Mouse (Mus musculus) limb, embryonic 14.5 days (tissue): ENCODE results near the gene Oser1. TPM values are rescaled to one million over a fixed set of nuclear protein-coding genes. Genes with fewer than 3 reads are reported as not detected.

Source experiments
- ATAC-seq: fragments of 200-750 bp; cut with Nextera tagmentation; 2 replicates; pipeline ENCODE4 v1.8.0; 2017; ENCODE audit warnings: low read depth, moderate number of reproducible peaks, moderate TSS enrichment; ENCODE audit not compliant: low FRiP score
- DNase-seq: peaks from one replicate; pipeline ENCODE4 v3.0.0-alpha.2; 2015; ENCODE audit warnings: low spot score
- H3K27ac ChIP-seq: fragments of 300-500 bp; sonication (generic); replicated peaks from 2 replicates; pipeline ENCODE4 v1.5.1; 2014; ENCODE audit warnings: low read depth, mild to moderate bottlenecking, low read length, moderate library complexity, mixed read lengths
- H3K27me3 ChIP-seq: fragments of 300-500 bp; sonication (generic); 2 replicates; pipeline ENCODE4 v1.6.1; 2014; ENCODE audit warnings: low read length, mixed read lengths; ENCODE audit not compliant: control insufficient read depth, insufficient read depth
- H3K36me3 ChIP-seq: fragments of 300-500 bp; sonication (generic); 2 replicates; pipeline ENCODE4 v1.6.1; 2014; ENCODE audit warnings: mild to moderate bottlenecking, low read length, moderate library complexity, mixed read lengths; ENCODE audit not compliant: control insufficient read depth, insufficient read depth
- H3K4me1 ChIP-seq: fragments of 300-500 bp; sonication (generic); 2 replicates; pipeline ENCODE4 v1.6.1; 2014; ENCODE audit warnings: antibody characterized with exemption, low read length, mixed read lengths; ENCODE audit not compliant: control insufficient read depth, insufficient read depth
- H3K4me2 ChIP-seq: fragments of 300-500 bp; sonication (generic); replicated peaks from 2 replicates; pipeline ENCODE4 v1.6.1; 2014; ENCODE audit warnings: low read depth, mild to moderate bottlenecking, low read length, moderate library complexity; ENCODE audit not compliant: severe bottlenecking
- H3K4me3 ChIP-seq: fragments of 300-500 bp; sonication (generic); replicated peaks from 2 replicates; pipeline ENCODE4 v1.5.1; 2014; ENCODE audit warnings: low read length
- H3K9ac ChIP-seq: fragments of 300-500 bp; sonication (generic); 2 replicates; pipeline ENCODE4 v1.6.1; 2014; ENCODE audit warnings: mild to moderate bottlenecking, low read depth, low read length, moderate library complexity; ENCODE audit not compliant: severe bottlenecking
- H3K9me3 ChIP-seq: fragments of 300-500 bp; sonication (generic); 2 replicates; pipeline ENCODE4 v1.6.1; 2016; ENCODE audit warnings: low read length; ENCODE audit not compliant: control insufficient read depth
- POLR2A ChIP-seq: fragments of 200-500 bp; IDR thresholded peaks from 2 replicates; pipeline ENCODE4 v1.8.0; 2012; ENCODE audit warnings: inconsistent platforms, mild to moderate bottlenecking, moderate library complexity, borderline replicate concordance; ENCODE audit not compliant: insufficient read depth, insufficient read length; ENCODE audit errors: extremely low read depth
- WGBS: fragments of 180-500 bp; shearing (Covaris S2); extraction: QIAGEN DNeasy Blood & Tissue Kit; methylation state at CpG from one replicate; pipeline ENCODE4 v1.1.7; 2014; 5-methylcytosine and 5-hydroxymethylcytosine counted together
- polyA plus RNA-seq, 2 experiments: library from polyadenylated mRNA; depleted of rRNA in 1 of 2; stranded (reverse) in 1 of 2; unstranded in 1 of 2; fragments of >200 nt; fragmentation: Nextera tagmentation in 1 of 2; extraction: Ambion mirVana in 1 of 2; gene quantifications; 2 replicates each; pipeline versions ENCODE4 v1.2.1 to v1.2.3; 2012 to 2014

Oser1 gene
- polyA plus RNA-seq, 2 experiments: 33.8 to 85.8 TPM

GRCm38 (mm10) chr2:163372627-163373026 lies 51.9 kb downstream of the Oser1 start:
- Histone ChIP-seq H3K27me3 (peaks cover 25% of the 10 kb centered on the region), H3K9ac (no peak overlapping the region), H3K9me3 (no peaks in the 10 kb centered on the region), H3K4me1 (no peaks in the 10 kb centered on the region; the same call in 1 of the 2 replicates), H3K4me3 (no peak overlapping the region), H3K4me2 (no peak overlapping the region), H3K27ac (no peak overlapping the region), H3K36me3 (no peaks in the 10 kb centered on the region)
- no peak for TF ChIP-seq POLR2A
- 79% methylated on average over 1 of the region's 1 CpGs for WGBS
- ATAC-seq: no peak
- no peak for DNase-seq

- ATAC-seq (no peak), DNase-seq (no peak)
- Histone ChIP-seq H3K4me2 (no peak overlapping the region), H3K4me1 (no peaks in the 10 kb centered on the region; the same call in 1 of the 2 replicates), H3K9me3 (no peaks in the 10 kb centered on the region), H3K4me3 (no peak overlapping the region), H3K36me3 (no peaks in the 10 kb centered on the region), H3K27me3 (peaks cover 8% of the 10 kb centered on the region), H3K27ac (no peak overlapping the region), H3K9ac (no peak overlapping the region)
- no peak for TF ChIP-seq POLR2A
- WGBS: 38% methylated on average over 4 of the region's 4 CpGs
These were observed 54.3 kb downstream of the Oser1 start for GRCm38 (mm10) chr2:163370175-163370574.

- no peak for ATAC-seq
- 75% methylated on average over 18 of the region's 18 CpGs for WGBS
- Histone ChIP-seq H3K4me3 (no peak overlapping the region), H3K27ac (no peak overlapping the region), H3K4me1 (no peaks in the 10 kb centered on the region), H3K9me3 (no peaks in the 10 kb centered on the region), H3K9ac (no peak overlapping the region), H3K36me3 (no peaks in the 10 kb centered on the region), H3K4me2 (no peak overlapping the region), H3K27me3 (no peaks in the 10 kb centered on the region)
- no peak for DNase-seq
- TF ChIP-seq POLR2A: no peak
These were observed 59.5 kb downstream of the Oser1 start for GRCm38 (mm10) chr2:163364785-163365541.

- H3K36me3 ChIP-seq: no peaks in the 10 kb centered on the region
- no peaks in the 10 kb centered on the region for H3K9me3 ChIP-seq
- ATAC-seq (no peak), DNase-seq (no peak)
- no peak overlapping the region for H3K4me3 ChIP-seq
- no peaks in the 10 kb centered on the region for H3K27me3 ChIP-seq
- TF ChIP-seq POLR2A: no peak
- 75% methylated on average over 12 of the region's 12 CpGs for WGBS
- no peaks in the 10 kb centered on the region for H3K4me1 ChIP-seq
- H3K9ac ChIP-seq: no peak overlapping the region
- H3K4me2 ChIP-seq: no peak overlapping the region
- no peak overlapping the region for H3K27ac ChIP-seq
These were observed 61.3 kb downstream of the Oser1 start for GRCm38 (mm10) chr2:163362940-163363921.

- DNase-seq (no peak), ATAC-seq (no peak)
- Histone ChIP-seq H3K9ac (no peak overlapping the region), H3K27ac (no peak overlapping the region), H3K27me3 (no peaks in the 10 kb centered on the region), H3K4me2 (no peak overlapping the region), H3K4me3 (no peak overlapping the region), H3K4me1 (no peaks in the 10 kb centered on the region), H3K36me3 (no peaks in the 10 kb centered on the region), H3K9me3 (no peaks in the 10 kb centered on the region)
- 69% methylated on average over 16 of the region's 16 CpGs for WGBS
- TF ChIP-seq POLR2A: no peak
These were observed 63.5 kb downstream of the Oser1 start for GRCm38 (mm10) chr2:163360858-163361623.
